Mouse (Mus musculus) kidney, adult 2 months (tissue): ENCODE measurements around the gene Sergef. TPM values are rescaled to one million over a fixed set of nuclear protein-coding genes. Genes with fewer than 3 reads are reported as not detected.
A peak's percentile ranks its signal among the peaks of the same experiment; 100 is the strongest.

Experiments
- DNase-seq: peaks from one replicate; pipeline ENCODE4 v3.0.0; 2021
- H3K27ac ChIP-seq: fragments of 200-500 bp; 2 replicates; pipeline ENCODE4 v1.5.1; 2012; ENCODE audit warnings: low read depth, low read length, control low read depth, inconsistent platforms; ENCODE audit not compliant: insufficient read depth
- H3K27me3 ChIP-seq: fragments of 200-500 bp; replicated peaks from 2 replicates; pipeline ENCODE4 v1.6.1; 2012; ENCODE audit warnings: mild to moderate bottlenecking, moderate library complexity, low read length, inconsistent platforms; ENCODE audit not compliant: control insufficient read depth, insufficient read depth
- H3K36me3 ChIP-seq: fragments of 200-500 bp; 2 replicates; pipeline ENCODE4 v1.6.1; 2012; ENCODE audit warnings: mild to moderate bottlenecking, moderate library complexity, low read length, inconsistent platforms; ENCODE audit not compliant: control insufficient read depth, insufficient read depth
- H3K4me1 ChIP-seq: fragments of 200-500 bp; 2 replicates; pipeline ENCODE4 v1.6.1; 2011; ENCODE audit warnings: low read length; ENCODE audit not compliant: control insufficient read depth, insufficient read depth
- H3K4me3 ChIP-seq: fragments of 200-500 bp; 2 replicates; pipeline ENCODE4 v1.5.1; 2011; ENCODE audit warnings: mild to moderate bottlenecking, low read depth, low read length, control low read depth; ENCODE audit not compliant: insufficient read depth
- CTCF ChIP-seq: fragments of 200-500 bp; conservative IDR thresholded peaks from 2 replicates; pipeline ENCODE4 v1.5.1; 2011; ENCODE audit warnings: low read depth, mild to moderate bottlenecking, control low read depth, low read length, moderate library complexity, mixed read lengths; ENCODE audit not compliant: insufficient read depth, insufficient read length
- POLR2A ChIP-seq: fragments of 200-500 bp; IDR thresholded peaks from one replicate; pipeline ENCODE4 v1.6.1; 2011; ENCODE audit warnings: low read depth, low read length, control low read depth
- WGBS: fragments of 180-500 bp; shearing (Covaris S2); methylation state at CpG from one replicate; pipeline ENCODE4 v1.1.7; 2018; 5-methylcytosine and 5-hydroxymethylcytosine counted together
- polyA plus RNA-seq: library from polyadenylated mRNA; depleted of rRNA; stranded (reverse); fragments of >200 nt; gene quantifications from 2 replicates; pipeline ENCODE4 v1.2.3, GENCODE M21; 2012

The Sergef gene
- polyA plus RNA-seq, 1 experiment, result 16.8 TPM

GRCm38 (mm10) chr7:46643172-46643571 is 3.6 kb upstream of the Sergef start:
- peak; percentile 22 for DNase-seq
- H3K4me1 ChIP-seq, result peaks cover 6% of the 10 kb centered on the region; the same call in 1 of the 2 replicates
- no peaks in the 10 kb centered on the region for H3K27me3 ChIP-seq
- H3K4me3 ChIP-seq, result no peak overlapping the region
- H3K27ac ChIP-seq, result no peak overlapping the region
- 78% methylated on average over 1 of the region's 1 CpGs for WGBS
- peak; percentile 49; the same call in 1 of the 2 replicates for TF ChIP-seq CTCF
- TF ChIP-seq POLR2A, result no peak
- H3K36me3 ChIP-seq, result no peaks in the 10 kb centered on the region

DNA sequence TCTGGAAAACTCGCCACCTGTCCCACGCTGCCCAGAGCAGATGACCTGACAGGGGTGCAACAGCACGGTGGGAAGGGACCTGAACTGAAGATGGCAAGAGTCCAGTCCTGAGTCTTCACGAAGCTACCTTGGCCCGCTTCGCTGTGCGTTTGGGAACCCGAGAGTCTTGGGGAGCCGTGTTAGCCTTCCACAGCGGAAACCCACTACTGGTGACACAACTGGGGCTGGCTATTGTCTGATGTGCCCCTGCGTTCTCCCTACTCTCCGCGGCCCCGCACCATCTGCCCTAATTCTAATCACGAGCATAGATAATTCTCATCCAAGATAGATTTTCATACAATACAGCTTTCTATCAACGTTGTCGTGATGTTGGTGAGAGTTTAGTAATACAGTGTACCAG is 455 bp upstream of the Sergef start:
- H3K4me1 ChIP-seq, result peaks cover 6% of the 10 kb centered on the region; the same call in 1 of the 2 replicates
- 12% methylated on average over 17 of the region's 17 CpGs for WGBS
- DNase-seq, result no peak
- H3K36me3 ChIP-seq, result no peaks in the 10 kb centered on the region
- H3K27ac ChIP-seq, result no peak overlapping the region
- H3K27me3 ChIP-seq, result no peaks in the 10 kb centered on the region
- no peak for TF ChIP-seq POLR2A
- TF ChIP-seq CTCF, result no peak
- peak overlapping the region; percentile 68 for H3K4me3 ChIP-seq

DNA sequence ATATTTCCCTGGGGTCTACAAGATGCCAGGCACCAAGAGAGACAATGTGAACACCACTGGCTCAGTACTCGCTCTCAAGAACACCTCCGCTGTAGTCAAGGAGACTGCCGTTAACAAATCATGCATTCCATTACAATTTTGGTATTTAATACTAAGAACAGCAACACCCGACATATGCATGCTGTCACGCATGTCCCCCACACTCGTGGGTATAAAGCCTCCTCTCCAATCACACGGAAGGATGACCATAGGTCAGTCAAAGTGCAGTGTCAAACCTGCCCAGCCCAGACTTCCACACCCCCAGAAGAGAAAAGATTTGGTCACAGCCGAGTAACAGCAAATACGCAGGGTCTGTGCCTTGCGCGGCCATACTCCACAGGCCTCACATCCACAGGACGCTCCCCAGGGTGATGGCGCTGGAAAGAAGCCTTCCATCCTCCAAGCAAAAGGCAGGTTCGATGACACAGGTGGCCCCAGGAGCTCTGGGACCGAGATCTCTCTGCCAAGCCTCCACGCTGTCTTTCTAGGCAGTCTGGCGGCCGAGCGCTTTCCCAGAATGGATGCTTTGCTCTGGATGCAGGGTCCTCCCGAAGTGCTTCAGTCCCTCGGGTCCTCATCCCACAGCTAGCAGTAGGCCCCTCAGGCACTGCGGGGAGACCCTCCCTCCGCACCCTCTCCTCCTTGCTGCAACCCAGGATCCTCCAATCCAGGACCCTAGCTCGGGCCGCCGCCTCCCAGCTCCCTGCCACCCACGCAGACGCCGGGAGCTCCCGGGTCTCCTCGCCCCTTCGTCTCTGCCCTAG is 517 bp downstream of the Sergef start:
- H3K27ac ChIP-seq, result no peak overlapping the region
- H3K36me3 ChIP-seq, result no peaks in the 10 kb centered on the region
- peaks cover 6% of the 10 kb centered on the region; the same call in 1 of the 2 replicates for H3K4me1 ChIP-seq
- TF ChIP-seq POLR2A (no peak), CTCF (no peak)
- peak overlapping the region; percentile 68 for H3K4me3 ChIP-seq
- no peaks in the 10 kb centered on the region for H3K27me3 ChIP-seq
- no peak for DNase-seq
- WGBS, result 10% methylated on average over 32 of the region's 32 CpGs

DNA sequence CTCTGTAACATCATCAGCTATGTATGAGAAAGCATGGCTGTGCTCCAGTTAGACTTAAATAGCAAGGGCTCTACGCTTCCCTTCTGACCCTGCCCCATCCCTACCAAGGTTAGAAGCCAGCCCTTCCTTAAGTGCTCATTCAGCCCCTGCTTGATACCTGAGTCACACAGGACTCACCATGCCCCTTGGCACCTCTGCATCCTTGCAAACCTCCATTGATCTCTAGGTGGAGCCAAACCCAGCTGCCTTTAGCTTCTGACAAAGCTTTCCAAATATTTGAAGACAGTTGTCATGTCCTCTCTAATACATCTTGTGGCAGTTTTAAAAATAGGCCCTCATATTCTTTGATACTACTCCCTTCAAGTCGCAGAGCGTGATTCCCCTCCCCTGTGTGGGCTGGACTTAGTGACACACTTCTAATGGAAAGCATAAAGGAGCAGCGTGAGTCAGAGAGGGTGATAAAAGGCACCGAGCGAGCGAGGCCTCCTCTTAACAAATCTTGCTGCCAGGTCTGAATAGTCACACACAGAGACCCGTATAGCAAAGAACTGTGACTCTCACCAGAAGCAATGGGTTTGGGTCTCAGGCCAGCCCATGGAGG is 11.1 kb downstream of the Sergef start:
- Histone ChIP-seq H3K27me3 (no peaks in the 10 kb centered on the region), H3K27ac (no peak overlapping the region), H3K36me3 (no peaks in the 10 kb centered on the region), H3K4me3 (no peak overlapping the region), H3K4me1 (no peaks in the 10 kb centered on the region)
- no peak for DNase-seq
- TF ChIP-seq POLR2A, result no peak
- no peak for TF ChIP-seq CTCF
- WGBS, result 90% methylated on average over 8 of the region's 8 CpGs

GRCm38 (mm10) chr7:46623979-46624378 is 15.6 kb downstream of the Sergef start:
- no peak overlapping the region for H3K4me3 ChIP-seq
- 58% methylated on average over 3 of the region's 3 CpGs for WGBS
- DNase-seq, result no peak

GRCm38 (mm10) chr7:46618416-46619110 is 21.0 kb downstream of the Sergef start:
- Histone ChIP-seq H3K27me3 (no peaks in the 10 kb centered on the region), H3K4me3 (no peak overlapping the region), H3K36me3 (no peaks in the 10 kb centered on the region), H3K4me1 (peaks cover 19% of the 10 kb centered on the region), H3K27ac (no peak overlapping the region)
- TF ChIP-seq POLR2A, result no peak
- no peak for TF ChIP-seq CTCF
- WGBS, result 87% methylated on average over 23 of the region's 23 CpGs
- DNase-seq, result no peak

More at GRCm38 (mm10) chr7:46623979-46624378, 15.6 kb downstream of the Sergef start:
- Histone ChIP-seq H3K4me1 (no peaks in the 10 kb centered on the region), H3K36me3 (no peaks in the 10 kb centered on the region), H3K27ac (no peak overlapping the region), H3K27me3 (no peaks in the 10 kb centered on the region)
- TF ChIP-seq CTCF (no peak), POLR2A (no peak)
